ENCODE assay signal across 9 mouse cellular contexts in genomic region chr1:172012030-172012429, GRCm38 (mm10). TPM values are rescaled to one million over a fixed set of nuclear protein-coding genes. Genes with fewer than 3 reads are reported as not detected.
DNase-seq lines count a peak whose midpoint lies in the region; ATAC-seq and TF ChIP-seq lines count a peak whose summit lies in the region.
"Had no signal": no experiment of that assay in that cellular context is flagged by ENCODE, and none has a peak within 500 bp of the region (broad histone marks: within the 10 kb centered on the region; RNA-seq: fewer than 3 reads in every experiment).

No protein-coding gene starts in this region.

- H3K36me3 ChIP-seq in heart, adult 2 months (ENCODE audit: control insufficient read depth, insufficient read depth, low read length): no peaks in the 10 kb centered on the region
- peaks cover 16% of the 10 kb centered on the region for H3K36me3 ChIP-seq in heart, embryonic 11.5 days (ENCODE audit: control insufficient read depth, insufficient read depth, low read length)
- peaks cover 61% of the 10 kb centered on the region for H3K36me3 ChIP-seq in embryonic facial prominence, embryonic 13.5 days

- no peak overlapping the region for H3K27ac ChIP-seq in heart, adult 2 months
- no peak overlapping the region for H3K27ac ChIP-seq in heart, embryonic 11.5 days (ENCODE audit: low read depth, low read length)
- no peak overlapping the region for H3K27ac ChIP-seq in bone marrow macrophage, adult 2 months (ENCODE audit: insufficient read depth, low read depth, low read length)
- peak overlapping the region; percentile 17; the same call in 1 of the 2 replicates for H3K27ac ChIP-seq in embryonic facial prominence, embryonic 13.5 days

- TF ChIP-seq EP300 in heart, adult 2 months (IDR thresholded peaks at IDR 0.05; ENCODE audit: insufficient read depth, low read depth, low read length): no peak

- intact Hi-C loops in heart, adult 2 months (cut with DNase I): no loop called here

- 18% methylated on average over 5 of the region's 5 CpGs for WGBS in heart, adult 2 months
- WGBS in heart, embryonic 11.5 days (ENCODE audit: insufficient replicate concordance): 25% methylated on average over 5 of the region's 5 CpGs
- WGBS in embryonic facial prominence, embryonic 13.5 days: 17% methylated on average over 5 of the region's 5 CpGs

- H3K4me3 ChIP-seq in heart, adult 2 months: no peak overlapping the region
- H3K4me3 ChIP-seq in heart, embryonic 11.5 days (ENCODE audit: low read depth, low read length): no peak overlapping the region
- H3K4me3 ChIP-seq in bone marrow macrophage, adult 2 months (ENCODE audit: insufficient read depth, low read length): no peak overlapping the region
- H3K4me3 ChIP-seq in embryonic facial prominence, embryonic 13.5 days: no peak overlapping the region

- no peak for TF ChIP-seq POLR2A in heart, adult 2 months (IDR thresholded peaks at IDR 0.05; ENCODE audit: insufficient read depth, low read depth, low read length)
- no peak for TF ChIP-seq POLR2A in bone marrow macrophage, adult 2 months (IDR thresholded peaks at IDR 0.05; ENCODE audit: borderline replicate concordance, low read depth, low read length)

- no peak overlapping the region for H3K9ac ChIP-seq in heart, adult 2 months (ENCODE audit: low read depth, low read length)
- H3K9ac ChIP-seq in heart, embryonic 11.5 days (ENCODE audit: low read depth, low read length): no peak overlapping the region
- no peak overlapping the region for H3K9ac ChIP-seq in embryonic facial prominence, embryonic 13.5 days

- no peak for ATAC-seq in heart, embryonic 11.5 days (replicated peaks; ENCODE audit: insufficient number of reproducible peaks, low FRiP score, low TSS enrichment)
- ATAC-seq in embryonic facial prominence, embryonic 13.5 days (ENCODE audit: insufficient number of reproducible peaks, insufficient read depth, low FRiP score, low TSS enrichment, low read depth): no peak

- no peaks in the 10 kb centered on the region for H3K79me2 ChIP-seq in heart, adult 2 months (replicated peaks; ENCODE audit: control insufficient read depth, insufficient read depth, low read length)

- peaks cover 3% of the 10 kb centered on the region for H3K4me1 ChIP-seq in heart, adult 2 months (ENCODE audit: control insufficient read depth, insufficient read depth, low read length)
- H3K4me1 ChIP-seq in heart, embryonic 11.5 days (ENCODE audit: control insufficient read depth, insufficient read depth, low read length): peaks cover 10% of the 10 kb centered on the region
- H3K4me1 ChIP-seq in bone marrow macrophage, adult 2 months (ENCODE audit: control insufficient read depth, insufficient read depth, low read length): peaks cover 16% of the 10 kb centered on the region
- H3K4me1 ChIP-seq in embryonic facial prominence, embryonic 13.5 days: peaks cover 24% of the 10 kb centered on the region

- no peak overlapping the region for H3K4me2 ChIP-seq in heart, embryonic 11.5 days
- no peak overlapping the region for H3K4me2 ChIP-seq in embryonic facial prominence, embryonic 13.5 days

- H3K9me3 ChIP-seq in heart, embryonic 11.5 days (replicated peaks; ENCODE audit: control insufficient read depth, low read length): no peaks in the 10 kb centered on the region
- H3K9me3 ChIP-seq in embryonic facial prominence, embryonic 13.5 days: no peaks in the 10 kb centered on the region

- no peaks in the 10 kb centered on the region for H3K27me3 ChIP-seq in heart, adult 2 months (ENCODE audit: control insufficient read depth, insufficient read depth, low read length)
- H3K27me3 ChIP-seq in heart, embryonic 11.5 days (ENCODE audit: control insufficient read depth, insufficient read depth, low read length): no peaks in the 10 kb centered on the region
- no peaks in the 10 kb centered on the region for H3K27me3 ChIP-seq in embryonic facial prominence, embryonic 13.5 days

- peak; percentile 84 for TF ChIP-seq CTCF in heart, adult 2 months (IDR thresholded peaks at IDR 0.05)
- TF ChIP-seq CTCF in bone marrow macrophage, adult 2 months (IDR thresholded peaks at IDR 0.05; ENCODE audit: low read depth, low read length): peak; percentile 85

- peak; percentile 46 to 58 for DNase-seq in heart, adult 2 months
- DNase-seq in heart, postnatal 4 days: peak; percentile 82
- peak; percentile 45 to 82 for DNase-seq in layer of hippocampus, adult 18-20 months (ENCODE audit: low spot score in 2 of 2)
- peak; percentile 83 for DNase-seq in lung, postnatal 10 days
- peak; percentile 75 to 83 for DNase-seq in right cerebral cortex, adult 2 months (ENCODE audit: low spot score in 2 of 2)

RNA-seq across cellular contexts. Expression of gene Vangl2, which starts 16.2 kb away (rescaled TPM):
- total RNA-seq in heart, adult 2 months (2021): 1 to 10 TPM; 1.3 TPM
- 1.3 and 1.9 TPM in 2 replicates for polyA plus RNA-seq in heart, adult 2 months (2012; rRNA removed)
- polyA plus RNA-seq in heart, embryonic 11.5 days (2014; fragmentation: Nextera tagmentation; extraction: Ambion mirVana): 10.4 and 10.9 TPM in 2 replicates
- polyA plus RNA-seq in bone marrow macrophage, adult 2 months (2012; ENCODE audit: insufficient read depth, insufficient read length, missing spikeins): 0.74 and 1.2 TPM in 2 replicates
- polyA plus RNA-seq in embryonic facial prominence, embryonic 13.5 days (2015; fragmentation: Nextera tagmentation; extraction: Ambion mirVana): 22.1 and 25.2 TPM in 2 replicates
- 10 to 100 TPM; 12.3 to 12.4 TPM for total RNA-seq in heart, postnatal 4 days (2021)
- 10 to 100 TPM; 13.4 to 13.6 TPM for total RNA-seq in layer of hippocampus, adult 18-20 months (2021)

RNA-seq across cellular contexts. Expression of gene Nhlh1, which starts 45.3 kb away (rescaled TPM):
- total RNA-seq in heart, adult 2 months (2021): not detected
- not detected in 2 replicates for polyA plus RNA-seq in heart, adult 2 months (2012; rRNA removed)
- not detected in 2 replicates for polyA plus RNA-seq in heart, embryonic 11.5 days (2014; fragmentation: Nextera tagmentation; extraction: Ambion mirVana)
- not detected in 2 replicates for polyA plus RNA-seq in bone marrow macrophage, adult 2 months (2012; ENCODE audit: insufficient read depth, insufficient read length, missing spikeins)
- polyA plus RNA-seq in embryonic facial prominence, embryonic 13.5 days (2015; fragmentation: Nextera tagmentation; extraction: Ambion mirVana): 0.66 and 1.5 TPM in 2 replicates
- not detected for total RNA-seq in heart, postnatal 4 days (2021)
- 1 to 10 TPM in 1 of 2 experiments, under 1 TPM in 1; 0.68 to 1.1 TPM for total RNA-seq in layer of hippocampus, adult 18-20 months (2021)
- polyA plus RNA-seq: liver, embryonic 16.5 days had no signal
